Mouse (Mus musculus) embryonic facial prominence, embryonic 15.5 days (tissue): ENCODE measurements at regions not wholly inside any gene's neighbourhood (a gene's known extent, or its start where the extent isn't known, plus 50 kb on each side); places are given as distances from the start of the nearest gene placed in this dataset.

Experiments
- ATAC-seq: fragments of 200-750 bp; cut with Nextera tagmentation; 2 replicates; pipeline ENCODE4 v1.8.0; 2017; ENCODE audit warnings: low read depth, moderate TSS enrichment; ENCODE audit not compliant: insufficient number of reproducible peaks, low FRiP score, low TSS enrichment
- H3K27ac ChIP-seq: fragments of 300-500 bp; sonication (generic); replicated peaks from 2 replicates; pipeline ENCODE4 v1.5.1; 2015; ENCODE audit warnings: mild to moderate bottlenecking, inconsistent platforms
- H3K27me3 ChIP-seq: fragments of 300-500 bp; sonication (generic); 2 replicates; pipeline ENCODE4 v1.6.1; 2015; ENCODE audit warnings: inconsistent platforms
- H3K36me3 ChIP-seq: fragments of 300-500 bp; sonication (generic); 2 replicates; pipeline ENCODE4 v1.6.1; 2015; ENCODE audit warnings: mild to moderate bottlenecking, inconsistent platforms
- H3K4me1 ChIP-seq: fragments of 300-500 bp; sonication (generic); 2 replicates; pipeline ENCODE4 v1.6.1; 2015; ENCODE audit warnings: inconsistent platforms
- H3K4me2 ChIP-seq: fragments of 300-500 bp; sonication (generic); replicated peaks from 2 replicates; pipeline ENCODE4 v1.6.1; 2015; ENCODE audit warnings: mild to moderate bottlenecking, inconsistent platforms
- H3K4me3 ChIP-seq: fragments of 300-500 bp; sonication (generic); replicated peaks from 2 replicates; pipeline ENCODE4 v1.5.1; 2015; ENCODE audit warnings: mild to moderate bottlenecking, inconsistent platforms
- H3K9ac ChIP-seq: fragments of 300-500 bp; sonication (generic); 2 replicates; pipeline ENCODE4 v1.6.1; 2015; ENCODE audit warnings: inconsistent platforms
- H3K9me3 ChIP-seq: fragments of 300-500 bp; sonication (generic); replicated peaks from 2 replicates; pipeline ENCODE4 v1.6.1; 2016; ENCODE audit warnings: inconsistent platforms
- WGBS: fragments of 180-500 bp; shearing (Covaris S2); methylation state at CpG from one replicate; pipeline ENCODE4 v1.1.7; 2015; 5-methylcytosine and 5-hydroxymethylcytosine counted together

GRCm38 (mm10) chr6:7790040-7790439 lies 54.6 kb upstream of the C1galt1 start:
- 18% methylated on average over 3 of the region's 3 CpGs for WGBS
- Histone ChIP-seq H3K4me2 (no peak overlapping the region), H3K4me3 (no peak overlapping the region)

GRCm38 (mm10) chr6:7789071-7789470 lies 55.6 kb upstream of the C1galt1 start:
- Histone ChIP-seq H3K27me3 (no peaks in the 10 kb centered on the region), H3K4me1 (no peaks in the 10 kb centered on the region), H3K9me3 (no peaks in the 10 kb centered on the region), H3K4me2 (no peak overlapping the region), H3K27ac (no peak overlapping the region), H3K9ac (no peak overlapping the region), H3K4me3 (no peak overlapping the region), H3K36me3 (no peaks in the 10 kb centered on the region)
- 70% methylated on average over 3 of the region's 3 CpGs for WGBS
- no peak for ATAC-seq

More at GRCm38 (mm10) chr6:7790040-7790439, 54.6 kb upstream of the C1galt1 start:
- no peak for ATAC-seq
- H3K4me1 ChIP-seq, result no peaks in the 10 kb centered on the region
- H3K9me3 ChIP-seq, result no peaks in the 10 kb centered on the region
- H3K9ac ChIP-seq, result no peak overlapping the region
- no peaks in the 10 kb centered on the region for H3K36me3 ChIP-seq
- no peak overlapping the region for H3K27ac ChIP-seq
- no peaks in the 10 kb centered on the region for H3K27me3 ChIP-seq

GRCm38 (mm10) chr6:7785407-7785806 lies 59.2 kb upstream of the C1galt1 start:
- H3K27ac ChIP-seq, result no peak overlapping the region
- no peak overlapping the region for H3K4me2 ChIP-seq
- no peaks in the 10 kb centered on the region for H3K27me3 ChIP-seq
- no peak overlapping the region for H3K4me3 ChIP-seq
- no peak overlapping the region for H3K9ac ChIP-seq
- no peaks in the 10 kb centered on the region for H3K9me3 ChIP-seq
- WGBS, result 70% methylated on average over 4 of the region's 4 CpGs
- H3K36me3 ChIP-seq, result no peaks in the 10 kb centered on the region
- no peak for ATAC-seq
- H3K4me1 ChIP-seq, result no peaks in the 10 kb centered on the region

GRCm38 (mm10) chr6:7783059-7783458 lies 61.6 kb upstream of the C1galt1 start:
- Histone ChIP-seq H3K27ac (no peak overlapping the region), H3K9me3 (no peaks in the 10 kb centered on the region), H3K27me3 (no peaks in the 10 kb centered on the region), H3K36me3 (no peaks in the 10 kb centered on the region), H3K4me2 (no peak overlapping the region), H3K9ac (no peak overlapping the region), H3K4me1 (no peaks in the 10 kb centered on the region), H3K4me3 (no peak overlapping the region)
- 48% methylated on average over 1 of the region's 1 CpGs for WGBS
- ATAC-seq, result no peak

GRCm38 (mm10) chr6:7779959-7780358 lies 64.7 kb upstream of the C1galt1 start:
- 86% methylated on average over 2 of the region's 2 CpGs for WGBS
- no peak overlapping the region for H3K27ac ChIP-seq
- no peak overlapping the region for H3K4me2 ChIP-seq
- H3K9ac ChIP-seq, result no peak overlapping the region
- no peaks in the 10 kb centered on the region for H3K36me3 ChIP-seq
- no peaks in the 10 kb centered on the region for H3K9me3 ChIP-seq
- no peaks in the 10 kb centered on the region for H3K4me1 ChIP-seq
- no peak for ATAC-seq
- no peaks in the 10 kb centered on the region for H3K27me3 ChIP-seq
- no peak overlapping the region for H3K4me3 ChIP-seq

- 51% methylated on average over 7 of the region's 7 CpGs for WGBS
Measured at GRCm38 (mm10) chr6:7778642-7779404, 65.8 kb upstream of the C1galt1 start.

GRCm38 (mm10) chr6:7768421-7768820 lies 75.4 kb upstream of the Asns start:
- Histone ChIP-seq H3K4me1 (no peaks in the 10 kb centered on the region), H3K9me3 (no peaks in the 10 kb centered on the region), H3K9ac (no peak overlapping the region), H3K36me3 (no peaks in the 10 kb centered on the region), H3K27me3 (no peaks in the 10 kb centered on the region), H3K4me2 (no peak overlapping the region), H3K27ac (no peak overlapping the region), H3K4me3 (no peak overlapping the region)
- no peak for ATAC-seq

More at GRCm38 (mm10) chr6:7778642-7779404, 65.8 kb upstream of the C1galt1 start:
- no peaks in the 10 kb centered on the region for H3K9me3 ChIP-seq
- no peak overlapping the region for H3K27ac ChIP-seq
- H3K27me3 ChIP-seq, result no peaks in the 10 kb centered on the region
- no peak overlapping the region for H3K4me2 ChIP-seq
- no peak overlapping the region for H3K9ac ChIP-seq
- ATAC-seq, result peak; percentile 43; the same call in 1 of the 2 replicates
- no peaks in the 10 kb centered on the region for H3K4me1 ChIP-seq
- no peaks in the 10 kb centered on the region for H3K36me3 ChIP-seq
- H3K4me3 ChIP-seq, result no peak overlapping the region

- H3K4me2 ChIP-seq, result no peak overlapping the region
- H3K4me1 ChIP-seq, result no peaks in the 10 kb centered on the region
- ATAC-seq, result no peak
- H3K27ac ChIP-seq, result no peak overlapping the region
- 84% methylated on average over 4 of the region's 4 CpGs for WGBS
- H3K9me3 ChIP-seq, result no peaks in the 10 kb centered on the region
- H3K4me3 ChIP-seq, result no peak overlapping the region
- no peaks in the 10 kb centered on the region for H3K36me3 ChIP-seq
- H3K27me3 ChIP-seq, result no peaks in the 10 kb centered on the region
- no peak overlapping the region for H3K9ac ChIP-seq
Measured at GRCm38 (mm10) chr6:7767631-7768030, 74.6 kb upstream of the Asns start.

- Histone ChIP-seq H3K4me1 (no peaks in the 10 kb centered on the region), H3K27ac (no peak overlapping the region), H3K27me3 (no peaks in the 10 kb centered on the region), H3K4me2 (no peak overlapping the region), H3K9me3 (no peaks in the 10 kb centered on the region), H3K9ac (no peak overlapping the region), H3K4me3 (no peak overlapping the region), H3K36me3 (no peaks in the 10 kb centered on the region)
- no peak for ATAC-seq
- 75% methylated on average over 5 of the region's 5 CpGs for WGBS
Measured at GRCm38 (mm10) chr6:7759385-7759784, 66.3 kb upstream of the Asns start.

- no peak overlapping the region for H3K4me3 ChIP-seq
- no peak overlapping the region for H3K9ac ChIP-seq
- no peaks in the 10 kb centered on the region for H3K36me3 ChIP-seq
- H3K9me3 ChIP-seq, result no peaks in the 10 kb centered on the region
- no peaks in the 10 kb centered on the region for H3K27me3 ChIP-seq
- H3K27ac ChIP-seq, result no peak overlapping the region
- no peaks in the 10 kb centered on the region for H3K4me1 ChIP-seq
- WGBS, result 85% methylated on average over 2 of the region's 2 CpGs
- no peak overlapping the region for H3K4me2 ChIP-seq
- no peak for ATAC-seq
Measured at GRCm38 (mm10) chr6:7753895-7754294, 60.8 kb upstream of the Asns start.

GRCm38 (mm10) chr6:7752885-7753611 lies 60.0 kb upstream of the Asns start:
- H3K9ac ChIP-seq, result no peak overlapping the region
- no peak overlapping the region for H3K27ac ChIP-seq
- ATAC-seq, result no peak
- H3K4me3 ChIP-seq, result no peak overlapping the region
- H3K36me3 ChIP-seq, result no peaks in the 10 kb centered on the region
- H3K27me3 ChIP-seq, result no peaks in the 10 kb centered on the region
- 50% methylated on average over 5 of the region's 5 CpGs for WGBS
- H3K9me3 ChIP-seq, result no peaks in the 10 kb centered on the region
- no peaks in the 10 kb centered on the region for H3K4me1 ChIP-seq
- no peak overlapping the region for H3K4me2 ChIP-seq
